Mouse (Mus musculus): ENCODE data around the gene Ndufc1. TPM values are rescaled to one million over a fixed set of nuclear protein-coding genes. Genes with fewer than 3 reads are reported as not detected.
A peak's percentile ranks its signal among the peaks of the same experiment; 100 is the strongest.
"Not testable (repeated sequence)": the region's sequence is repeated elsewhere in the genome, so short reads cannot be mapped to it uniquely, and the experiment has no call there.

Ndufc1 gene
- total and polyA plus RNA-seq, 2 experiments from 2014 or later = 31.5 to 994 TPM

- no peaks in the 10 kb centered on the region for H3K27me3 ChIP-seq (ENCODE audit: insufficient read depth, low read length)
- 90% methylated on average over 1 of the region's 1 CpGs for WGBS
- no peak overlapping the region for H3K27ac ChIP-seq (ENCODE audit: low read depth, low read length)
- peaks cover 8% of the 10 kb centered on the region; the same call in 1 of the 2 replicates for H3K4me1 ChIP-seq (ENCODE audit: insufficient read depth, low read length)
- ATAC-seq (ENCODE audit: low FRiP score) (no peak), DNase-seq (ENCODE audit: low spot score) (no peak)
- no peak overlapping the region for H3K9ac ChIP-seq (replicated peaks; ENCODE audit: low read length, poor library complexity, severe bottlenecking)
- no peak overlapping the region for H3K4me2 ChIP-seq (ENCODE audit: low read depth, low read length, poor library complexity, severe bottlenecking)
- H3K4me3 ChIP-seq (ENCODE audit: low read depth, low read length) = no peak overlapping the region
- TF ChIP-seq CTCF (IDR thresholded peaks at IDR 0.05) = no peak
- H3K9me3 ChIP-seq (ENCODE audit: low read length) = no peaks in the 10 kb centered on the region
- no peaks in the 10 kb centered on the region for H3K36me3 ChIP-seq (ENCODE audit: insufficient read depth, low read length)
Measured at GRCm38 (mm10) chr3:51413276-51413675, 4.5 kb upstream of the Ndufc1 start.

GRCm38 (mm10) chr3:51412457-51412856 lies 3.7 kb upstream of the Ndufc1 start:
- no peaks in the 10 kb centered on the region for H3K9me3 ChIP-seq (ENCODE audit: low read length)
- 94% methylated on average over 7 of the region's 7 CpGs for WGBS
- no peak overlapping the region for H3K4me2 ChIP-seq (ENCODE audit: low read depth, low read length, poor library complexity, severe bottlenecking)
- no peak overlapping the region for H3K9ac ChIP-seq (replicated peaks; ENCODE audit: low read length, poor library complexity, severe bottlenecking)
- no peak overlapping the region for H3K4me3 ChIP-seq (ENCODE audit: low read depth, low read length)
- no peaks in the 10 kb centered on the region for H3K36me3 ChIP-seq (ENCODE audit: insufficient read depth, low read length)
- DNase-seq (ENCODE audit: low spot score) (no peak), ATAC-seq (ENCODE audit: low FRiP score) (no peak)
- H3K27ac ChIP-seq (ENCODE audit: low read depth, low read length) = no peak overlapping the region
- TF ChIP-seq CTCF (IDR thresholded peaks at IDR 0.05) = no peak
- H3K27me3 ChIP-seq (ENCODE audit: insufficient read depth, low read length) = no peaks in the 10 kb centered on the region
- peaks cover 8% of the 10 kb centered on the region; the same call in 1 of the 2 replicates for H3K4me1 ChIP-seq (ENCODE audit: insufficient read depth, low read length)

- H3K4me3 ChIP-seq (ENCODE audit: low read depth, low read length) = peak overlapping the region; percentile 89
- peak overlapping the region; percentile 87 for H3K9ac ChIP-seq (replicated peaks; ENCODE audit: low read length, poor library complexity, severe bottlenecking)
- H3K4me2 ChIP-seq (ENCODE audit: low read depth, low read length, poor library complexity, severe bottlenecking) = peak overlapping the region; percentile 54
- no peaks in the 10 kb centered on the region for H3K9me3 ChIP-seq (ENCODE audit: low read length)
- no peaks in the 10 kb centered on the region for H3K27me3 ChIP-seq (ENCODE audit: insufficient read depth, low read length)
- 22% methylated on average over 20 of the region's 20 CpGs for WGBS
- peaks cover 4% of the 10 kb centered on the region; the same call in 1 of the 2 replicates for H3K4me1 ChIP-seq (ENCODE audit: insufficient read depth, low read length)
- H3K27ac ChIP-seq (ENCODE audit: low read depth, low read length) = peak overlapping the region; percentile 97
- TF ChIP-seq CTCF (IDR thresholded peaks at IDR 0.05) = no peak
- DNase-seq (ENCODE audit: low spot score) (no peak), ATAC-seq (ENCODE audit: low FRiP score) (peak; percentile 18)
- peaks cover 10% of the 10 kb centered on the region; the same call in 1 of the 2 replicates for H3K36me3 ChIP-seq (ENCODE audit: insufficient read depth, low read length)
Measured at GRCm38 (mm10) chr3:51407870-51408560, 773 bp downstream of the Ndufc1 start.

GRCm38 (mm10) chr3:51402628-51403027 lies 6.2 kb downstream of the Ndufc1 start:
- 91% methylated on average over 12 of the region's 12 CpGs for WGBS
- H3K9ac ChIP-seq (replicated peaks; ENCODE audit: low read length, poor library complexity, severe bottlenecking) = no peak overlapping the region
- ATAC-seq (ENCODE audit: low FRiP score) = no peak

GRCm38 (mm10) chr3:51402054-51402453 lies 6.7 kb downstream of the Ndufc1 start:
- not testable (repeated sequence) for H3K4me3 ChIP-seq (ENCODE audit: low read depth, low read length); H3K27ac ChIP-seq (ENCODE audit: low read depth, low read length)

More at GRCm38 (mm10) chr3:51402628-51403027, 6.2 kb downstream of the Ndufc1 start:
- no peaks in the 10 kb centered on the region for H3K4me1 ChIP-seq (ENCODE audit: insufficient read depth, low read length)
- H3K4me3 ChIP-seq (ENCODE audit: low read depth, low read length) = no peak overlapping the region
- peaks cover 10% of the 10 kb centered on the region; the same call in 1 of the 2 replicates for H3K36me3 ChIP-seq (ENCODE audit: insufficient read depth, low read length)
- H3K27me3 ChIP-seq (ENCODE audit: insufficient read depth, low read length) = peaks cover 3% of the 10 kb centered on the region; the same call in 1 of the 2 replicates
- DNase-seq (ENCODE audit: low spot score) = no peak
- H3K4me2 ChIP-seq (ENCODE audit: low read depth, low read length, poor library complexity, severe bottlenecking) = no peak overlapping the region
- no peak for TF ChIP-seq CTCF (IDR thresholded peaks at IDR 0.05)
- no peaks in the 10 kb centered on the region for H3K9me3 ChIP-seq (ENCODE audit: low read length)
- H3K27ac ChIP-seq (ENCODE audit: low read depth, low read length) = no peak overlapping the region

GRCm38 (mm10) chr3:51400682-51401081 lies 8.1 kb downstream of the Ndufc1 start:
- Histone ChIP-seq H3K27me3 (ENCODE audit: insufficient read depth, low read length) (peaks cover 10% of the 10 kb centered on the region; the same call in 1 of the 2 replicates), H3K4me1 (ENCODE audit: insufficient read depth, low read length) (0 out of 2 replicates have a peak, but pooled peaks cover 3% of the 10 kb centered on the region), H3K27ac (ENCODE audit: low read depth, low read length) (no peak overlapping the region), H3K4me2 (ENCODE audit: low read depth, low read length, poor library complexity, severe bottlenecking) (no peak overlapping the region), H3K9ac (replicated peaks; ENCODE audit: low read length, poor library complexity, severe bottlenecking) (no peak overlapping the region), H3K9me3 (ENCODE audit: low read length) (no peaks in the 10 kb centered on the region), H3K4me3 (ENCODE audit: low read depth, low read length) (no peak overlapping the region), H3K36me3 (ENCODE audit: insufficient read depth, low read length) (no peaks in the 10 kb centered on the region)
- DNase-seq (ENCODE audit: low spot score) (no peak), ATAC-seq (ENCODE audit: low FRiP score) (no peak)
- no peak for TF ChIP-seq CTCF (IDR thresholded peaks at IDR 0.05)
- WGBS = 71% methylated on average over 10 of the region's 10 CpGs

More at GRCm38 (mm10) chr3:51402054-51402453, 6.7 kb downstream of the Ndufc1 start:
- peaks cover 10% of the 10 kb centered on the region; the same call in 1 of the 2 replicates for H3K36me3 ChIP-seq (ENCODE audit: insufficient read depth, low read length)
- not testable (repeated sequence) for H3K4me1 ChIP-seq (ENCODE audit: insufficient read depth, low read length); DNase-seq (ENCODE audit: low spot score); ATAC-seq (ENCODE audit: low FRiP score); H3K27me3 ChIP-seq (ENCODE audit: insufficient read depth, low read length); H3K9ac ChIP-seq (replicated peaks; ENCODE audit: low read length, poor library complexity, severe bottlenecking); H3K9me3 ChIP-seq (ENCODE audit: low read length); H3K4me2 ChIP-seq (ENCODE audit: low read depth, low read length, poor library complexity, severe bottlenecking)
- WGBS = 65% methylated on average over 4 of the region's 4 CpGs

Measured in midbrain, postnatal 0 days (tissue).